Mouse (Mus musculus) brain, embryonic 14.5 days (tissue): Measurements from ENCODE around the gene Cavin2.

Experiments used
- CTCF ChIP-seq: fragments of 200-500 bp; IDR thresholded peaks from 2 replicates; pipeline ENCODE4 v1.5.1; 2012; ENCODE audit warnings: inconsistent platforms, mild to moderate bottlenecking, moderate library complexity, borderline replicate concordance; ENCODE audit not compliant: insufficient read depth, insufficient read length; ENCODE audit errors: extremely low read depth
- POLR2A ChIP-seq: fragments of 200-500 bp; IDR thresholded peaks from 2 replicates; pipeline ENCODE4 v1.6.1; 2012; ENCODE audit warnings: mild to moderate bottlenecking, inconsistent platforms, borderline replicate concordance; ENCODE audit not compliant: poor library complexity, insufficient read depth, insufficient read length, severe bottlenecking; ENCODE audit errors: extremely low read depth

GRCm38 (mm10) chr1:51292348-51292747 lies 3.4 kb downstream of the Cavin2 start:
- no peak for TF ChIP-seq CTCF
- no peak for TF ChIP-seq POLR2A
